Mouse (Mus musculus): ENCODE data around the gene Hist1h2ao.
"Not testable (repeated sequence)": the region's sequence is repeated elsewhere in the genome, so short reads cannot be mapped to it uniquely, and the experiment has no call there.

DNA sequence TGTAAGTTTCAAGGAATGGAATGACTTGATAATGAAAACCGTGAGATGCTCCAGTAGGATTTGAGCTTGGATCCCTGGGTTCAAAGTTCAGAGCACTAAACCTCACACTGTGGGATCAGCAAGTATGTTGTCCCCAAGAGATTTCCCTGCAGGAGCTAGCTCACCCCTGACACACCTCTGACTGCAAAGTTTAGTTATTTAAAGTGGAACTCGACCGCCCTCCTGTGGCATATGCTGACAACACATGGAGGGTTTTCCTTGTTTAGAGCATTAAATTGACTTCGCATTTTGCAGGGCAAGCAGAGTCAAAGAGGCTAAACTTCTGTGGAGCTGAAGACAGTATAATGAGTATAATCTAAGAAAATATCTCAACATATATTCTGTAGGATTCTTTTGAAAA, 7.2 kb upstream of the Hist1h2ao start:
- TF ChIP-seq CTCF (IDR thresholded peaks at IDR 0.05; ENCODE audit: low read depth, low read length); POLR2A (IDR thresholded peaks at IDR 0.05; ENCODE audit: extremely low read depth, insufficient read depth, low read length): not testable (repeated sequence)
